Comparison of ENCODE assay signal across 11 mouse cellular contexts in genomic region chrX:75818647-75819271, GRCm38 (mm10). TPM values are rescaled to one million over a fixed set of nuclear protein-coding genes. Genes with fewer than 3 reads are reported as not detected.
DNase-seq lines count a peak whose midpoint lies in the region; ATAC-seq and TF ChIP-seq lines count a peak whose summit lies in the region.
"Had no signal": no experiment of that assay in that cellular context is flagged by ENCODE, and none has a peak within 500 bp of the region (broad histone marks: within the 10 kb centered on the region; RNA-seq: fewer than 3 reads in every experiment).

No protein-coding gene starts in this region.

- H3K27me3 ChIP-seq in heart, adult 2 months (ENCODE audit: control insufficient read depth, insufficient read depth, low read length), result no peaks in the 10 kb centered on the region
- no peaks in the 10 kb centered on the region for H3K27me3 ChIP-seq in heart, embryonic 12.5 days (replicated peaks)
- no peaks in the 10 kb centered on the region for H3K27me3 ChIP-seq in liver, adult 2 months (ENCODE audit: control insufficient read depth, insufficient read depth, low read length)
- no peaks in the 10 kb centered on the region for H3K27me3 ChIP-seq in embryonic facial prominence, embryonic 12.5 days

- no peaks in the 10 kb centered on the region; the same call in 1 of the 2 replicates for H3K79me2 ChIP-seq in heart, adult 2 months (replicated peaks; ENCODE audit: control insufficient read depth, insufficient read depth, low read length)
- H3K79me2 ChIP-seq in liver, adult 2 months (ENCODE audit: control insufficient read depth, insufficient read depth, low read length), result no peaks in the 10 kb centered on the region

- TF ChIP-seq POLR2A in heart, adult 2 months (IDR thresholded peaks at IDR 0.05; ENCODE audit: insufficient read depth, low read depth, low read length), result peak; percentile 22; the same call in 1 of the 2 replicates
- no peak for TF ChIP-seq POLR2A in liver, adult 2 months (IDR thresholded peaks at IDR 0.05; ENCODE audit: extremely low read depth, insufficient read depth, low read length)
- no peak for TF ChIP-seq POLR2A in olfactory bulb, adult 2 months (IDR thresholded peaks at IDR 0.05; ENCODE audit: insufficient read depth, low read depth, low read length)

- H3K9ac ChIP-seq in heart, adult 2 months (ENCODE audit: low read depth, low read length), result no peak overlapping the region
- H3K9ac ChIP-seq in heart, embryonic 12.5 days, result no peak overlapping the region
- H3K9ac ChIP-seq in liver, adult 2 months (ENCODE audit: low read depth, low read length), result no peak overlapping the region
- no peak overlapping the region for H3K9ac ChIP-seq in embryonic facial prominence, embryonic 12.5 days

- ATAC-seq in heart, embryonic 12.5 days (ENCODE audit: insufficient number of reproducible peaks, low FRiP score), result no peak
- no peak for ATAC-seq in embryonic facial prominence, embryonic 12.5 days (ENCODE audit: insufficient number of reproducible peaks, insufficient read depth, low FRiP score, low TSS enrichment)
- ATAC-seq: forebrain, embryonic 14.5 days; intestine, embryonic 16.5 days had no signal

- peaks cover 2% of the 10 kb centered on the region for H3K36me3 ChIP-seq in heart, adult 2 months (ENCODE audit: control insufficient read depth, insufficient read depth, low read length)
- no peaks in the 10 kb centered on the region for H3K36me3 ChIP-seq in heart, embryonic 12.5 days
- H3K36me3 ChIP-seq in liver, adult 2 months (ENCODE audit: control insufficient read depth, insufficient read depth, low read length), result no peaks in the 10 kb centered on the region
- H3K36me3 ChIP-seq in embryonic facial prominence, embryonic 12.5 days, result no peaks in the 10 kb centered on the region

- peak overlapping the region; percentile 77 for H3K27ac ChIP-seq in heart, adult 2 months
- no peak overlapping the region for H3K27ac ChIP-seq in heart, embryonic 12.5 days (ENCODE audit: poor library complexity, severe bottlenecking)
- no peak overlapping the region for H3K27ac ChIP-seq in liver, adult 2 months (replicated peaks; ENCODE audit: insufficient read depth, low read depth, low read length)
- peak overlapping the region; percentile 11; the same call in 1 of the 2 replicates for H3K27ac ChIP-seq in embryonic facial prominence, embryonic 12.5 days
- peak overlapping the region; percentile 29; the same call in 1 of the 2 replicates for H3K27ac ChIP-seq in olfactory bulb, adult 2 months (ENCODE audit: insufficient read depth, low read depth, low read length)

- H3K4me2 ChIP-seq in heart, embryonic 12.5 days, result no peak overlapping the region
- no peak overlapping the region for H3K4me2 ChIP-seq in embryonic facial prominence, embryonic 12.5 days (replicated peaks)

- no peak for TF ChIP-seq EP300 in heart, adult 2 months (IDR thresholded peaks at IDR 0.05; ENCODE audit: insufficient read depth, low read depth, low read length)

- intact Hi-C loops in heart, adult 2 months (cut with DNase I), result no loop called here

- no peak for DNase-seq in heart, adult 2 months
- DNase-seq in liver, adult 2 months (ENCODE audit: extremely low read depth, low read depth, low spot score), result peak; percentile 20
- no peak for DNase-seq in liver
- no peak for DNase-seq in frontal cortex, postnatal 10 days (ENCODE audit: low spot score in 2 of 2)
- DNase-seq in thymus, postnatal 4 days, result no peak
- DNase-seq: cerebellum, postnatal 25 days had no signal

- peak; percentile 22 for TF ChIP-seq CTCF in heart, adult 2 months (IDR thresholded peaks at IDR 0.05)
- TF ChIP-seq CTCF in liver, adult 2 months (IDR thresholded peaks at IDR 0.05; ENCODE audit: low read depth, low read length), result no peak
- TF ChIP-seq CTCF in olfactory bulb, adult 2 months (IDR thresholded peaks at IDR 0.05; ENCODE audit: insufficient read depth, low read depth, low read length), result no peak

- 17% methylated on average over 1 of the region's 1 CpGs for WGBS in heart, adult 2 months
- 39% methylated on average over 1 of the region's 1 CpGs for WGBS in heart, embryonic 12.5 days
- WGBS in liver, adult 2 months, result 82% methylated on average over 1 of the region's 1 CpGs
- 36% methylated on average over 1 of the region's 1 CpGs for WGBS in embryonic facial prominence, embryonic 12.5 days
- 21% methylated on average over 1 of the region's 1 CpGs for WGBS in olfactory bulb, adult 2 months

- peaks cover 1% of the 10 kb centered on the region for H3K4me1 ChIP-seq in heart, adult 2 months (ENCODE audit: control insufficient read depth, insufficient read depth, low read length)
- no peaks in the 10 kb centered on the region for H3K4me1 ChIP-seq in heart, embryonic 12.5 days (replicated peaks)
- H3K4me1 ChIP-seq in liver, adult 2 months (ENCODE audit: control insufficient read depth, insufficient read depth, low read length), result no peaks in the 10 kb centered on the region
- no peaks in the 10 kb centered on the region for H3K4me1 ChIP-seq in embryonic facial prominence, embryonic 12.5 days
- H3K4me1 ChIP-seq in olfactory bulb, adult 2 months (ENCODE audit: control insufficient read depth, insufficient read depth, low read length), result no peaks in the 10 kb centered on the region

- no peak overlapping the region for H3K4me3 ChIP-seq in heart, adult 2 months
- H3K4me3 ChIP-seq in heart, embryonic 12.5 days, result no peak overlapping the region
- no peak overlapping the region for H3K4me3 ChIP-seq in liver, adult 2 months (ENCODE audit: insufficient read depth, low read depth, low read length)
- no peak overlapping the region for H3K4me3 ChIP-seq in embryonic facial prominence, embryonic 12.5 days
- H3K4me3 ChIP-seq in olfactory bulb, adult 2 months (ENCODE audit: insufficient read depth, low read depth, low read length), result no peak overlapping the region

- no peaks in the 10 kb centered on the region for H3K9me3 ChIP-seq in heart, embryonic 12.5 days (replicated peaks)
- H3K9me3 ChIP-seq in embryonic facial prominence, embryonic 12.5 days, result no peaks in the 10 kb centered on the region

RNA-seq across cellular contexts. Expression of gene Pls3, which starts 56.2 kb away (rescaled TPM):
- total RNA-seq in heart, adult 2 months (2021), result 10 to 100 TPM; 39.9 to 44.7 TPM
- polyA plus RNA-seq in heart, adult 2 months (2012; rRNA removed), result 13.5 and 34.5 TPM in 2 replicates
- polyA plus RNA-seq in heart, embryonic 12.5 days (2016; fragmentation: Nextera tagmentation; extraction: Ambion mirVana), result 87.8 and 89.4 TPM in 2 replicates
- 64.2 and 77.7 TPM in 2 replicates for total RNA-seq in liver, adult 2 months (2014; rRNA removed)
- polyA plus RNA-seq in liver, adult 2 months (2012; rRNA removed), result 10.6 and 15.8 TPM in 2 replicates
- polyA plus RNA-seq in embryonic facial prominence, embryonic 12.5 days (2016; fragmentation: Nextera tagmentation; extraction: Ambion mirVana), result 103 and 113 TPM in 2 replicates
- not detected in 2 replicates for polyA plus RNA-seq in olfactory bulb, adult 2 months (2012; ENCODE audit: insufficient read depth, insufficient read length, low replicate concordance, missing spikeins)

Comparison
In these comparisons a context has a peak if more than half of its experiments do, and no peak if none do; other contexts are left out.
1. H3K27ac ChIP-seq: peak in heart, adult 2 months (single experiment), embryonic facial prominence, embryonic 12.5 days (single experiment) and olfactory bulb, adult 2 months (single experiment); none in heart, embryonic 12.5 days (single experiment) and liver, adult 2 months (single experiment).